Mouse (Mus musculus): ENCODE measurements around the gene Parva.

Parva gene

GRCm38 (mm10) chr7:112472708-112473281 is 45.5 kb downstream of the Parva start:
- no peak for DNase-seq (ENCODE audit: low spot score)

DNA sequence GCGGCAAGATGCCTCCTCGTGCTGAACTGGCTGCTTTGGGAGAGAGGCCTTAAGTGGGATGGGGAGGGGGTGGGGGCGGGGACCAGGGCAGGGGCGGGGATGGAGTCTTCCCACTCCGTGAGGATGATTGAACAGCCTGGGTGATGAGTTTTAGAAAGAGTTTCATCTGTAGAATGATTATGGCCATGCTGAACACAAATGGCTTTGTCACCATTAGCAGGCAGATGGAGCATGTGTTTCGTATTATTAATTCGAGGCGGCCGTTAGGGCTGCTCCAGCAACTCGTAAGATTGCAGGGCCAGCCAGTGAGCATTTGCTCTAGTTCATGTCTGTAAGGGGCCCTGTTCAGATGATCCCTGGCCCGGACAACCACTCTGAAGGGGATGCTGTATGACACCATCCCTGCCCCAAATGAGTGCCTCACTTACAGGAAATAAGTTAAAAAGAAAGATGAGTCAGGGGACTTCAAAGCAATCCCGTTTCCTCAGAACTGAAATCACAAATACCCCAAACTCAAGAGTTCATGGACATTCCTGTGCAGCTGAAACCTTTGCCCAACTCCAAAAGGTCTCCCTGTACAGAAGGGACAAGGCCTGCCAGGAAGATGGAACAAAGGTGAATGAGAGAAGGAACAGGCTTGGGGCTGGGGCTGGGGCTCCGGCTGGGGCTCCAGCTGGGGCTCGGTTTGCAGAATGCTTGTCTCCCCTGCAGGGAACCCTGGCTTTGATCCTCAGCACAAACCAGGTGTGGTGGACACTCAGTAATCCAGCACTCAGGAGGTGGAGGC is 46.5 kb downstream of the Parva start:
- DNase-seq (ENCODE audit: low spot score), result no peak

DNA sequence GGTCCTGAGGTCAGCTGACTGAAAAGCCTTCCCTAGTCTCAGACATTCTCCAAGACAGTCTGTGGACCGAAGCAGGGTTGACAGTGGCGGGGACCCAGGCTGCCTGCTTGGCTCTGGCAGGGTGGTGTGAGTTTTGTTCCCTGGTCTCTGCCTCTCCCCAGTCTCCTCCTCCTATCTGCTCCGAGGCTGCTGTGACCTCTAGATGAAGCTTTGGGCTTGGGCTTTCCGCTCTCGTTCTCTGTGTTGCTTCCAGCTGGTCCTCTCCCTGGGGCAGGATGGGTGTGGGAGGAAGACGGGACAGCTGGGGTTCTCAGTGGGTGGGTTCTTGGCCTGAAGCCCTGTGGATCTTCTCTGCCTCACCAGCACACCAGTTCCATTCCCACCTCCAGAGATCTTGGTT is 51.8 kb downstream of the Parva start:
- DNase-seq (ENCODE audit: low spot score), result no peak

DNA sequence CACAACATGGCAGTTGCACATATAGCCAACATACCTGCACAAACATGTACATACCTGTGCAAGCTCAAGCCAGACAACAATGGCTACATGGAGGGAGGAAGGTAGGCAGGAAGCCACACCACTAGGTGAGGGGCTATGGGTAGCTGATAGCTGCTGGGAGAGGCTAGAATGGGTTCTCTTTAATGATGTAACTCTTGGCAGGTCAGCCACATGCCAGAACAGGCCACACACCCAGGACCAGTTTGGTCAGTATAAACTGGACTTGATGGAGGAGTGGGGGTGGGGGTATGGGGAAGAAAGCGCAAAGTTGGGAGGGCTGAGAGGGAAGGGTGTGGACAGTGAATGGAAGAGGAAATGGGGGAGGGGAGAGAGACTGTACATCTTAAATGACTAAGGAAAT is 53.7 kb downstream of the Parva start:
- no peak for DNase-seq (ENCODE audit: low spot score)

- DNase-seq (ENCODE audit: low spot score), result no peak
These were observed 55.3 kb downstream of the Parva start for GRCm38 (mm10) chr7:112482572-112482971.

DNA sequence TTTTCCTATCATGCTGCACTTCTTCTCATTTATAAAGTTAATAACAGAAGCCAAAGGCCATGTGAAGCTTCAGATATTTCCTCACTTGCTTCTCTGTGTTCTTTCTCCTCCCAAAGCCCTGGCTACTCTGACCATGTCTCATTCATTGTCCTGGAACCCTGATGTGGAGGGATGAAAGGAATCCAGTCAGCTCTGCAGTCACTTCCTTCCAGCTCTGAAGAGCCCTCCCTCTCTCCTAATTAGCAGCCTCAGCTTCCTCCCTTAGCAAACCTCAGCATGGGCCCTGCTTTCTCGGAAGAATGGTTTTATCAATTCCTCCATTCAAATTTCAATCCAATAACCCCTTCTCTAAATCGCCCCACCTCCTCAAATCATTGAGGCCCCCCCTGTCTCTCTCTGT is 56.1 kb downstream of the Parva start:
- DNase-seq (ENCODE audit: low spot score), result no peak

- no peak for DNase-seq (ENCODE audit: low spot score)
These were observed 63.5 kb downstream of the Parva start for GRCm38 (mm10) chr7:112490825-112491224.

- DNase-seq (ENCODE audit: low spot score), result no peak
These were observed 64.4 kb downstream of the Parva start for GRCm38 (mm10) chr7:112491737-112492136.

GRCm38 (mm10) chr7:112495950-112496349 is 68.6 kb downstream of the Parva start:
- DNase-seq (ENCODE audit: low spot score), result no peak

DNA sequence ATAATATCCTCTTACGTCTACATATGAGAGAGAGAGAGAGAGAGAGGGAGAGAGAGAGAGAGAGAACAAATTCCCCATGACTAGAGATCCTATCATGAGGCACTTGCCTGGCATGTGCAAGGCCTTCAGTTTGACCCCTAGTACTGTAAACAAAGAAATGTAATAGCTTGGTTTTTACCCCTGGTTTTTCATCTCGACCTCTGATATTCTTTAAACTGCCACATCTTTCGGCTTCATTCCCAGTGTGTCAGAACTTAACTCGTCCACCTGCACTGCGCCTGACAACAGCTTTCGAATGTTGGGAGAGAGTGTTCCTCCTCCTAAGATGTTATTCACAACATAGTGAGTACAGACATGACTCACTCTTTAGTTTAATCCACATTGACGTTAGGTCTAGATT is 69.6 kb downstream of the Parva start:
- DNase-seq (ENCODE audit: low spot score), result no peak

DNA sequence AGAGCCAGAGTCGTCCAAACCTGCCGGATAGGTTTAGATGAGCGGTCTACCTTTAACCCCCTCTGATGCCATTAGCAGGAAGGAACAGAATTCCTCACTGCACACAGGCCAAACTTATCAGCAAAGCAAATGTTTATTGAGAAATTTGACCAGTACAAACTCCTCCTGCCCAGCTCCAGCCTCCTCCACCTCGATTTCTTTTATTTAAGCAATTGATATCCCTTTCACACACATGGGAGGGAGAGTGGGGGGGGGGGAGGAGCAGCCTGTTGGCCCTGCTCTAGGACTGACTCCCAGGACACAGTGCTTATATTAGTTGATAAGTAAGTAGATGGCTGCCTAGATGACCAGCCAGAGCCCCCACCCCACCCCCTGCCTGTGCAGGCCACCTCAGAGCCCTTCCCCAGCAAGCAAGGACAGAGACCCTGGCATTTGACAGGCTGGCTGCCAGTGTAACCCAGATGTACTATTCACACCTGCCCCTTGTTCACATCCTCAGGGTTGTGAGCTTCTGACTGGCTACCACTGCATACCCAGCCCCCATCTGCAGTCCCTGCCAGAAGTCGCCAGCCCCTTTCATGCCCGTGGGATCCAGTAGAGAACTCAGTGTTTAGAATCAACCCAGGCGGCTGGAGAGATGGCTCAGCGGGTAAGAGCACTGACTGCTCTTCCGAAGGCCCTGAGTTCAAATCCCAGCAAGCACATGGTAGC is 71.4 kb downstream of the Parva start:
- no peak for DNase-seq (ENCODE audit: low spot score)

- no peak for DNase-seq (ENCODE audit: low spot score)
These were observed 72.3 kb downstream of the Parva start for GRCm38 (mm10) chr7:112499453-112500133.

- no peak for DNase-seq (ENCODE audit: low spot score)
These were observed 72.8 kb downstream of the Parva start for GRCm38 (mm10) chr7:112500134-112500490.

DNA sequence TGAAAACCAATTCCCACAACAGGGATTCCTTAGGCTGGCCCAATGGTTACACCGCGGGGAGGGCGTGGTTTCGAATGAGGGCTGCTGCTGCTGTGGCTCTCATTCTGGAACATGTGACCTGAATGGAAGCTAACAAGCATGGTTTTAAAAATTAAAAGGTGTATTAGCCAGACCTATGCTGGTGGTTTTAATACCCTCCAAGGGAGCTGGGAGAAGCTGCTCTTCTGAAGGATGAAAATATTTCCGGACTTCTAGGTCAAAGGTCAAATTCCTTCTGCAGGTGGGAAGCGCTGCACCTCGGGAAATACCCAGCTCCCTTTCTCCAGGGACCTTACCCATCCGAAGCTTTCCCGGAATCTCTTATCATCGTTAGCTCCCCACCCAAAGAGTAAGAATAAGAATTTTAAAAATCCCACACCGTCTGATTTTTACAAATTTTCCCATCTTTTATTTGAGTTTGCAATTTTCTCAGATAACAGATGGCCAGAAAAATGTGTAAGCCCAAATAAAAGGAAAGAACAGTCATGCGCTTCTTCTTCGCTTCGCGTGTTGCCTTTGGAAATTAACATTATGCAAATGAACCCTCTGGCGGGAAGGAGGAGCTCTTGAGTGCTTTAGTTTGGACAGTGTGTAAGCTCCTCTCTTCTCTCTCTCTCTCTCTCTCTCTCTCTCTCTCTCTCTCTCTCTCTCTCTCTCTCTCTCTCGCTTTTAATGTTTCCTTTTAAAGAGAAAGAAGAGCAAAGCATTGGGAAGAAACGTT is 74.9 kb downstream of the Parva start:
- no peak for DNase-seq (ENCODE audit: low spot score)

DNA sequence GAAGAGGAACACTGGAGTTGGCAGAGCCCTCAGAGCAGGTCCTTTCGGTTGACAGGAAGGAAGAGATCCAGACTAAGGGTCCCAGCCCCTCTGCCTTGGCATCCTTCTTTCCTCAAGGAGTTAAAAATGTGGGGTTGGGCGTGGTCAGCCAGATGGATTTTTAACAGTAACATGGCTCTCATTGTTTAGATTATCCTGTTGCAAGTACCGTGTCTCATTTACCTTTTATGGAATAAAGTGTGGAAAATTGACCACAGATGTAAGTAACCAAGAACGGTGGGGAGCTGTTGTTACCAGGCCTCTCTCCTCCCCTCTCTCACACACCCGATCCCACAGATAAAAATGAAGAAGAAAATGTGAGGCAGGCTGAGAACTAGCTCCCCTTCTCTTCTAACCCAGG is 75.5 kb downstream of the Parva start:
- no peak for DNase-seq (ENCODE audit: low spot score)

GRCm38 (mm10) chr7:112503448-112503847 is 76.1 kb downstream of the Parva start:
- DNase-seq (ENCODE audit: low spot score), result no peak

- no peak for DNase-seq (ENCODE audit: low spot score)
These were observed 76.6 kb downstream of the Parva start for GRCm38 (mm10) chr7:112503917-112504316.

GRCm38 (mm10) chr7:112509107-112509506 is 81.8 kb downstream of the Parva start:
- no peak for DNase-seq (ENCODE audit: low spot score)

- no peak for DNase-seq (ENCODE audit: low spot score)
These were observed 83.2 kb downstream of the Parva start for GRCm38 (mm10) chr7:112510336-112511048.

- DNase-seq (ENCODE audit: low spot score), result no peak
These were observed 84.0 kb downstream of the Parva start for GRCm38 (mm10) chr7:112511309-112511708.

- no peak for DNase-seq (ENCODE audit: low spot score)
These were observed 85.0 kb downstream of the Parva start for GRCm38 (mm10) chr7:112512257-112512656.
